Mouse (Mus musculus): Measurements from ENCODE around the gene Tubg1. TPM values are rescaled to one million over a fixed set of nuclear protein-coding genes. Genes with fewer than 3 reads are reported as not detected.

Gene Tubg1
- total and polyA plus RNA-seq, 2 experiments from 2014 or later = 52.6 to 64.6 TPM

DNA sequence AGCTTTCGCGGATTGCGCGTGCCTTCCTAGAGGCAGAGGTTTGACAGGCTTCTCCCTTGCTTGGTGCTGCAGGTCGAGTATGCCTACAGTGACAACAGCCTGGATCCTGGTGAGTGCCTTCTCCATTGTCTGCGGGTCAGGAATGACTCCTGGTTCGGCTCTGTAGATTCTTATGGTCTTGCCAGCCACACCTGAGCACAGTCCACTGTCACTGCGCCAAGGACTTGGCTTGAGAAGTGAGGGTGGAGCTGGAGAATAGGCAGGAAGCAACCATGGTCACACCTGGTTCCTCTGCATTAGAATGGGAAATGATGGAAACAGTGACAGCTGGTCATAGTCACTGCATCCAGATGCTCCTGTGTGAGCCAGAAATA, 32.1 kb upstream of the Tubg1 start:
- peak; percentile 38 for DNase-seq (ENCODE audit: low spot score)
- WGBS = 10% methylated on average over 8 of the region's 8 CpGs
- H3K36me3 ChIP-seq (ENCODE audit: insufficient read depth, low read length) = peaks cover 46% of the 10 kb centered on the region

DNA sequence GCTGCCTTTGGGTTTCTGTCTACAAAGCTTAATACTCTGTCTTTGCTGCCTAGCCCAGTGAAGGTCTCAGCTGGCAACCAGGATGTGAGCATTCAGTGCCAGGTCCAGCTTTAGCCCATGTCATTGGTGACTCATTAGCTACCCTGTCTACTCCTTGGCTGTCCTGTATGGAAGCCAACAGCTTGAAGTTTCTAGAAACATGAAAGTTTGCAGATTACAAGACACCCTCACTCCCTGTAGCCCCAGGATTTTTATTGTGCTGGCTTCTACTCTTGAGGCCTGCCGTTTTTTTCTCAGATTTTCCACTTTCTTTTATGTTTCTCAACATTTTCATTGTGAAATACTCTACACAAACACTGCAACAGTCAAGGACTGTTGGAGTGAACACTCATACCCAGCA, 29.8 kb upstream of the Tubg1 start:
- DNase-seq (ENCODE audit: low spot score) = no peak
- TF ChIP-seq CTCF (IDR thresholded peaks at IDR 0.05) = no peak
- H3K9ac ChIP-seq (replicated peaks; ENCODE audit: low read length, poor library complexity, severe bottlenecking) = no peak overlapping the region
- WGBS = 89% methylated on average over 1 of the region's 1 CpGs
- no peaks in the 10 kb centered on the region for H3K9me3 ChIP-seq (ENCODE audit: low read length)
- H3K27ac ChIP-seq (ENCODE audit: low read depth, low read length) = no peak overlapping the region
- peaks cover 51% of the 10 kb centered on the region for H3K36me3 ChIP-seq (ENCODE audit: insufficient read depth, low read length)
- H3K4me1 ChIP-seq (ENCODE audit: insufficient read depth, low read length) = peaks cover 12% of the 10 kb centered on the region
- no peak overlapping the region for H3K4me3 ChIP-seq (ENCODE audit: low read depth, low read length)
- ATAC-seq (ENCODE audit: low FRiP score) = no peak
- H3K4me2 ChIP-seq (ENCODE audit: low read depth, low read length, poor library complexity, severe bottlenecking) = no peak overlapping the region
- no peaks in the 10 kb centered on the region for H3K27me3 ChIP-seq (ENCODE audit: insufficient read depth, low read length)

More for the DNA sequence above, 32.1 kb upstream of the Tubg1 start:
- peak overlapping the region; percentile 81 for H3K27ac ChIP-seq (ENCODE audit: low read depth, low read length)
- peak overlapping the region; percentile 88 for H3K4me2 ChIP-seq (ENCODE audit: low read depth, low read length, poor library complexity, severe bottlenecking)
- ATAC-seq (ENCODE audit: low FRiP score) = no peak
- H3K9me3 ChIP-seq (ENCODE audit: low read length) = no peaks in the 10 kb centered on the region
- no peak for TF ChIP-seq CTCF (IDR thresholded peaks at IDR 0.05)
- peak overlapping the region; percentile 81 for H3K4me3 ChIP-seq (ENCODE audit: low read depth, low read length)
- no peaks in the 10 kb centered on the region for H3K27me3 ChIP-seq (ENCODE audit: insufficient read depth, low read length)
- H3K9ac ChIP-seq (replicated peaks; ENCODE audit: low read length, poor library complexity, severe bottlenecking) = peak overlapping the region; percentile 91
- H3K4me1 ChIP-seq (ENCODE audit: insufficient read depth, low read length) = peaks cover 20% of the 10 kb centered on the region

DNA sequence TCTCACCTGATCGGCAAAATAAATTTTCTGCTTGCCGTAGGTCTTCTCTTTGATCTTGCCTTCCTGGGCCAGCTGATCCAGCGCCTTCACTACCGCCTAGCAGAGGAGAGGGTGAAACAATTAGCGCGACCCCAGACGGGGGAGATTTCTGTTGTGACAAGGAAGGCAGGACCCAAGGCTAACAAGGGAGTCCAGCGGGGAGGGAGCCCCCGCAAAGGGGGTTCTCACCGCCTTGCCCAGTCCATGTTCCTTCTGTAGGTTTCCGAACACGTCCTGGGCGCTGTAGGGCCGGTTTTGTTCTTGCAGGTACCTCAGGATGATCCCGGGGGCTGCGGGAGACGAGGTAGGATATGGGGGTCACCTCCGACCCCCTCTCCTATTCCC, 24.8 kb upstream of the Tubg1 start:
- peak overlapping the region; percentile 58 for H3K4me3 ChIP-seq (ENCODE audit: low read depth, low read length)
- H3K4me2 ChIP-seq (ENCODE audit: low read depth, low read length, poor library complexity, severe bottlenecking) = peak overlapping the region; percentile 94
- under 1% methylated on average over 18 of the region's 18 CpGs for WGBS
- no peaks in the 10 kb centered on the region for H3K4me1 ChIP-seq (ENCODE audit: insufficient read depth, low read length)
- H3K9me3 ChIP-seq (ENCODE audit: low read length) = no peaks in the 10 kb centered on the region
- no peak for TF ChIP-seq CTCF (IDR thresholded peaks at IDR 0.05)
- peak overlapping the region; percentile 54 for H3K9ac ChIP-seq (replicated peaks; ENCODE audit: low read length, poor library complexity, severe bottlenecking)
- H3K27me3 ChIP-seq (ENCODE audit: insufficient read depth, low read length) = no peaks in the 10 kb centered on the region
- no peak for DNase-seq (ENCODE audit: low spot score)
- H3K36me3 ChIP-seq (ENCODE audit: insufficient read depth, low read length) = peaks cover 62% of the 10 kb centered on the region
- peak; percentile 31 for ATAC-seq (ENCODE audit: low FRiP score)
- peak overlapping the region; percentile 77 for H3K27ac ChIP-seq (ENCODE audit: low read depth, low read length)

DNA sequence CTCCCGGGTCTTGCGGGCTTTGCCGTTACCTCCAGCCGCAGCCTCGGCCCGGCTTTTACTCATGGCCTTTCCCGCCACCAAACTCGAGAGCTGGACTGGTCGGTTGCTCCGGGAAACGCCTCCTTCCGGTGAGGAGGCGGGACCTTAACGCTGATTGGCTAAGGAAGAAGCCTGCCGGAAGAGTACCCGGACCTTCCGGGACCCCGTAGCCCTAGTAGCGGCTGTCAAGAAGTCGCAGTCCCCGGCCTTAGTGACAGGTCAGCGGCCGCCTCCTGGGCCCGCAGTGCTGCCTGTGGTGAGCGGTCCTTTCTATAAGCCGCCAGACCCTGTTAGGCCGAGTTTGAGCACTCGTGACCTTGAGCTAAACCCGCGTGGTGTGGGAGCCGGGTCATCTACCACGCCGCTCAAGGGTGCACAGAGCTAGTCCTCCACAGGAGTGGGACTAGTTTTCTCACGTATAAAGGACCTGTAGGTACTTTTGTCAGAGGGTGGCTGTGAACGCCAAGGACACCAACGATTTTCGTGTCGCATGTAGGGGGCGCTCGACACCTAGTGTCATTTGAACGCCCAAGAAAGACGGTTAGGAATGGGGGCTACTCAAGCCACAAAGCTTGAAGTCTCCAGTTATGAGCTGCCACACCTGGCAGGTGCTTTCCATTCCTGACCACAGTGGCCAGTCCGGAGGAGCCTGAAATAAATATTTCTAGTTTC, 24.3 kb upstream of the Tubg1 start, which contains the start of gene Psmc3ip:
TSS of gene Psmc3ip (minus strand) at position 123 of the 711 bp plus-strand sequence.
- peak; percentile 97 for DNase-seq (ENCODE audit: low spot score)
- TF ChIP-seq CTCF (IDR thresholded peaks at IDR 0.05) = peak; percentile 83
- peak within 1 kb of the TSS; percentile 77 for H3K27ac ChIP-seq (ENCODE audit: low read depth, low read length)
- peak; percentile 95 for ATAC-seq (ENCODE audit: low FRiP score)
- no peaks in the 10 kb centered on the region for H3K4me1 ChIP-seq (ENCODE audit: insufficient read depth, low read length)
- H3K36me3 ChIP-seq (ENCODE audit: insufficient read depth, low read length) = peaks cover 61% of the 10 kb centered on the region
- no peaks in the 10 kb centered on the region for H3K9me3 ChIP-seq (ENCODE audit: low read length)
- peak within 1 kb of the TSS; percentile 54 for H3K9ac ChIP-seq (replicated peaks; ENCODE audit: low read length, poor library complexity, severe bottlenecking)
- no peaks in the 10 kb centered on the region for H3K27me3 ChIP-seq (ENCODE audit: insufficient read depth, low read length)
- H3K4me2 ChIP-seq (ENCODE audit: low read depth, low read length, poor library complexity, severe bottlenecking) = peak within 1 kb of the TSS; percentile 94
- under 1% methylated on average over 42 of the region's 43 CpGs for WGBS
- peak within 1 kb of the TSS; percentile 58 for H3K4me3 ChIP-seq (ENCODE audit: low read depth, low read length)

DNA sequence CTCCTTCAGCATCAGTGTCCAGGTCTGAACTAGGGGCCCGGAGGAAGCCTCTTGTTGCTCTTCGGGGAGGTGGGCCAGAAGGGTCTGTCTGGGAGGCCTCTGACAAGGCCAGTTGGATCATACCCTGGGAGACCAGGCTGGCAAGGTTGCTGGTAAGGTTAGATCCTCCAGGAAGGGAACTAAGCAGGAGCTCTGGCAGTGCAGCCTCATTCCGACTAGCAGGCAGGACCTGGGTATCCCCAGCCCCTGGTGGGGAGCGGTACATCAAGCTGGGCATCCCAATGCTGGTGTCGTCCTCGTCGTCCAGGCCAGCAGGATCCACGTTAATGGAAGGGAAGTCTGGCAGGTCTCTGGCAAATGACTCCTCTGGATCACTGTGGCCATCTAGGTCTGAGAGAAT, 21.5 kb upstream of the Tubg1 start:
- Histone ChIP-seq H3K27me3 (ENCODE audit: insufficient read depth, low read length) (no peaks in the 10 kb centered on the region), H3K4me3 (ENCODE audit: low read depth, low read length) (no peak overlapping the region), H3K9ac (replicated peaks; ENCODE audit: low read length, poor library complexity, severe bottlenecking) (no peak overlapping the region), H3K4me2 (ENCODE audit: low read depth, low read length, poor library complexity, severe bottlenecking) (no peak overlapping the region), H3K9me3 (ENCODE audit: low read length) (no peaks in the 10 kb centered on the region), H3K4me1 (ENCODE audit: insufficient read depth, low read length) (no peaks in the 10 kb centered on the region), H3K27ac (ENCODE audit: low read depth, low read length) (no peak overlapping the region), H3K36me3 (ENCODE audit: insufficient read depth, low read length) (peaks cover 53% of the 10 kb centered on the region)
- 89% methylated on average over 8 of the region's 8 CpGs for WGBS
- DNase-seq (ENCODE audit: low spot score) (no peak), ATAC-seq (ENCODE audit: low FRiP score) (no peak)
- no peak for TF ChIP-seq CTCF (IDR thresholded peaks at IDR 0.05)

DNA sequence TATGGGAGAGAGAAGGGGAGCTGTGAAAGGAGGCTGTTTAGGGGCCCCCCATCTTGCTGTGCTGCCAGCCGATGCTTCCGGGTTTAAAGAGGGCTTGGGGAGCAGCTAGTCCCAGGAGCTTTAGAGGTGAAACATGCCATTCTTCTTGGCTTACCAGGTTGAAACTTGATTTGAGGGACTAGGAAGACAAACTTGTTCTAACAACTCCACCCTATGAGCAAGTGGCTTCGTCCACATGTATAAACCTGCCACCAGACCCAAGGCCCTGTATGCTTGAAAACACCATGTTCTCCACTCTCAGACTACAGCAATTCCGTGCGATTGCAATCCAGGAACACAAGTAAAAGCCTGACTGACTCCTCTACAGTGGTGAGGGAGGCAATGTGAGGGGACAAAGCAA, 16.7 kb upstream of the Tubg1 start:
- Histone ChIP-seq H3K4me2 (ENCODE audit: low read depth, low read length, poor library complexity, severe bottlenecking) (no peak overlapping the region), H3K4me1 (ENCODE audit: insufficient read depth, low read length) (no peaks in the 10 kb centered on the region), H3K27ac (ENCODE audit: low read depth, low read length) (no peak overlapping the region), H3K36me3 (ENCODE audit: insufficient read depth, low read length) (peaks cover 35% of the 10 kb centered on the region), H3K27me3 (ENCODE audit: insufficient read depth, low read length) (no peaks in the 10 kb centered on the region), H3K9me3 (ENCODE audit: low read length) (no peaks in the 10 kb centered on the region), H3K9ac (replicated peaks; ENCODE audit: low read length, poor library complexity, severe bottlenecking) (no peak overlapping the region), H3K4me3 (ENCODE audit: low read depth, low read length) (no peak overlapping the region)
- ATAC-seq (ENCODE audit: low FRiP score) = no peak
- DNase-seq (ENCODE audit: low spot score) = no peak
- TF ChIP-seq CTCF (IDR thresholded peaks at IDR 0.05) = no peak
- WGBS = 93% methylated on average over 5 of the region's 5 CpGs

All from midbrain, postnatal 0 days (tissue).